Mouse (Mus musculus): Measurements from ENCODE around the gene Abhd12.

DNA sequence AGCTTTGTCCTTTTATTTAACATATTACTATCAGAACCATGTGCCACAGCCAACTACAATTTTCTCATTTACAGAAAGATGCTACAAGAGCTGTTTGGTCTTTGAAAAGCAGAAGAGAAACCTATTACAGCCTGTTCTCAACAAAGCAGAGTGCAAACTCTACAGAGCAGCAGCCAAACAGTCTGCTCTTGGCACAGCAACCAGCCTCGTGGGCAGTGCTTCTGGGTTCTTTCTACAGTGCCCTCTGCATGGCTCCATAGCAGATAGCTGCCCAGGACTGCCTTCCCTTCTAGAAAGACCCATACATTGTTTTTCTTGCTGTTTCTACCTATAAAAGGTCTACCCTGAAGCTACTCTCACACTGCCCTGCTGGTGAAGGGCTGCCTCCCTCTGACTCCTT is 59.7 kb downstream of the Abhd12 start:
- TF ChIP-seq GATA1 (IDR thresholded peaks at IDR 0.05; ENCODE audit: low read length) (no peak), TAL1 (IDR thresholded peaks at IDR 0.05; ENCODE audit: low read length) (no peak)
